Mouse (Mus musculus) skeletal muscle tissue, adult 2 months (tissue): ENCODE results near the gene Creb5.

Experiments used
- DNase-seq: peaks from one replicate; pipeline ENCODE4 v3.0.0-alpha.2; 2012; ENCODE audit warnings: low read depth, low spot score

Creb5 gene

GRCm38 (mm10) chr6:53491331-53491730 lies 204.3 kb downstream of the Creb5 start:
- no peak for DNase-seq

- no peak for DNase-seq
Measured at GRCm38 (mm10) chr6:53493864-53494263, 206.8 kb downstream of the Creb5 start.

GRCm38 (mm10) chr6:53495667-53496066 lies 208.6 kb downstream of the Creb5 start:
- no peak for DNase-seq

- DNase-seq: peak; percentile 96
Measured at GRCm38 (mm10) chr6:53496325-53496753, 209.3 kb downstream of the Creb5 start.

- DNase-seq: no peak
Measured at GRCm38 (mm10) chr6:53497904-53498536, 210.9 kb downstream of the Creb5 start.

GRCm38 (mm10) chr6:53499621-53500295 lies 212.7 kb downstream of the Creb5 start:
- no peak for DNase-seq

GRCm38 (mm10) chr6:53501236-53501635 lies 214.2 kb downstream of the Creb5 start:
- DNase-seq: no peak

- DNase-seq: peak; percentile 67
Measured at GRCm38 (mm10) chr6:53506947-53507564, 220.0 kb downstream of the Creb5 start.

GRCm38 (mm10) chr6:53508847-53509494 lies 221.9 kb downstream of the Creb5 start:
- no peak for DNase-seq

- DNase-seq: no peak
Measured at GRCm38 (mm10) chr6:53510005-53510404, 222.9 kb downstream of the Creb5 start.

- no peak for DNase-seq
Measured at GRCm38 (mm10) chr6:53512226-53512625, 225.2 kb downstream of the Creb5 start.

GRCm38 (mm10) chr6:53513380-53513779 lies 226.3 kb downstream of the Creb5 start:
- DNase-seq: no peak

- DNase-seq: no peak
Measured at GRCm38 (mm10) chr6:53514862-53515261, 227.8 kb downstream of the Creb5 start.

- peak; percentile 67 for DNase-seq
Measured at GRCm38 (mm10) chr6:53515611-53516010, 228.5 kb downstream of the Creb5 start.

GRCm38 (mm10) chr6:53517371-53517945 lies 230.4 kb downstream of the Creb5 start:
- DNase-seq: peak; percentile 55

- DNase-seq: no peak
Measured at GRCm38 (mm10) chr6:53523743-53524497, 236.8 kb downstream of the Creb5 start.

- DNase-seq: no peak
Measured at GRCm38 (mm10) chr6:53526460-53526859, 239.4 kb downstream of the Creb5 start.

GRCm38 (mm10) chr6:53530742-53531141 lies 243.7 kb downstream of the Creb5 start:
- DNase-seq: no peak

- DNase-seq: peak; percentile 84
Measured at GRCm38 (mm10) chr6:53531461-53531860, 244.4 kb downstream of the Creb5 start.

GRCm38 (mm10) chr6:53537530-53537929 lies 250.5 kb downstream of the Creb5 start:
- no peak for DNase-seq

GRCm38 (mm10) chr6:53541798-53542197 lies 254.7 kb downstream of the Creb5 start:
- no peak for DNase-seq
